Mouse (Mus musculus) C2C12 (cell line): ENCODE data around the gene Mum1.

ENCODE experiments used
- CEBPB ChIP-seq: IDR thresholded peaks from one replicate; pipeline ENCODE4 v1.6.1; 2011; ENCODE audit warnings: low read depth, mild to moderate bottlenecking, control low read depth, moderate library complexity
- CTCF ChIP-seq: IDR thresholded peaks from one replicate; pipeline ENCODE4 v1.5.1; 2011; ENCODE audit not compliant: control insufficient read depth, insufficient read depth, insufficient read length
- MAX ChIP-seq: IDR thresholded peaks from one replicate; pipeline ENCODE4 v1.6.1; 2011; ENCODE audit warnings: mild to moderate bottlenecking, control low read depth
- MYOD1 ChIP-seq: IDR thresholded peaks from one replicate; pipeline ENCODE4 v1.6.1; 2011; ENCODE audit warnings: low read depth; ENCODE audit not compliant: control insufficient read depth, insufficient read length

DNA sequence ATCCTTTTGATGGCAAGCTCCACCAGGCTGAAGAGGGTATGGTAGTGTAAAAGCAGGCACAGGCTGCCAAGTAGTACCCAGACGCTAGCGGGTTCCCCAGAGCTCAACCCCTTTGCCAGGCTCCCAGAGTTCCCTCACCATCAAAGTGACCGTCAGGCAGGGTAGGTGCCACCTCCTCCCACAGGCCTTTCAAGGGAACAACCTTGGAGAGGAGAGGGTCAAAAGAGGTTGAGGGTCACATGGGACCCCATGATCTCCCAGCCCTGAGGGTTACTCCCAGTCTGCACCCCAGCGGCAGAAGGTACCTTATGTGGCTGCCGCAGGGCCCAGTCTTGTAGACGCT, 33.2 kb downstream of the Mum1 start:
- TF ChIP-seq MYOD1 (no peak), CTCF (no peak), CEBPB (no peak), MAX (no peak)
